Mouse (Mus musculus) lung, embryonic 16.5 days (tissue): Measurements from ENCODE around the gene Arhgap42. TPM values are rescaled to one million over a fixed set of nuclear protein-coding genes. Genes with fewer than 3 reads are reported as not detected.

ENCODE experiments used
- ATAC-seq: fragments of 200-750 bp; cut with Nextera tagmentation; 2 replicates; pipeline ENCODE4 v1.8.0; 2017; ENCODE audit warnings: low read depth, mild to moderate bottlenecking, moderate library complexity
- H3K27ac ChIP-seq: fragments of 300-500 bp; sonication (generic); 2 replicates; pipeline ENCODE4 v1.5.1; 2014; ENCODE audit warnings: mild to moderate bottlenecking, control low read depth, low read length
- H3K27me3 ChIP-seq: fragments of 300-500 bp; sonication (generic); 2 replicates; pipeline ENCODE4 v1.6.1; 2014; ENCODE audit warnings: low read depth, low read length, mixed read lengths; ENCODE audit not compliant: control insufficient read depth, insufficient read depth
- H3K36me3 ChIP-seq: fragments of 300-500 bp; sonication (generic); 2 replicates; pipeline ENCODE4 v1.6.1; 2014; ENCODE audit warnings: low read length; ENCODE audit not compliant: control insufficient read depth, insufficient read depth
- H3K4me1 ChIP-seq: fragments of 300-500 bp; sonication (generic); replicated peaks from 2 replicates; pipeline ENCODE4 v1.6.1; 2014; ENCODE audit warnings: low read length, mixed read lengths; ENCODE audit not compliant: control insufficient read depth, insufficient read depth
- H3K4me2 ChIP-seq: fragments of 300-500 bp; sonication (generic); 2 replicates; pipeline ENCODE4 v1.6.1; 2014; ENCODE audit warnings: low read depth, low read length, control low read depth
- H3K4me3 ChIP-seq: fragments of 300-500 bp; sonication (generic); 2 replicates; pipeline ENCODE4 v1.5.1; 2014; ENCODE audit warnings: mild to moderate bottlenecking, low read length, control low read depth
- H3K9ac ChIP-seq: fragments of 300-500 bp; sonication (generic); 2 replicates; pipeline ENCODE4 v1.6.1; 2014; ENCODE audit warnings: low read length, control low read depth
- H3K9me3 ChIP-seq: fragments of 300-500 bp; sonication (generic); 2 replicates; pipeline ENCODE4 v1.6.1; 2016; ENCODE audit warnings: low read length; ENCODE audit not compliant: control insufficient read depth
- WGBS: fragments of 180-500 bp; shearing (Covaris S2); extraction: QIAGEN DNeasy Blood & Tissue Kit; methylation state at CpG from one replicate; pipeline ENCODE4 v1.1.7; 2014; 5-methylcytosine and 5-hydroxymethylcytosine counted together
- polyA plus RNA-seq: library from polyadenylated mRNA; unstranded; fragments of >200 nt; fragmentation: Nextera tagmentation; extraction: Ambion mirVana; gene quantifications from 2 replicates; pipeline ENCODE4 v1.2.1, GENCODE M21; 2015

The Arhgap42 gene
- polyA plus RNA-seq, 1 experiment from 2014 or later: 43.9 TPM

DNA sequence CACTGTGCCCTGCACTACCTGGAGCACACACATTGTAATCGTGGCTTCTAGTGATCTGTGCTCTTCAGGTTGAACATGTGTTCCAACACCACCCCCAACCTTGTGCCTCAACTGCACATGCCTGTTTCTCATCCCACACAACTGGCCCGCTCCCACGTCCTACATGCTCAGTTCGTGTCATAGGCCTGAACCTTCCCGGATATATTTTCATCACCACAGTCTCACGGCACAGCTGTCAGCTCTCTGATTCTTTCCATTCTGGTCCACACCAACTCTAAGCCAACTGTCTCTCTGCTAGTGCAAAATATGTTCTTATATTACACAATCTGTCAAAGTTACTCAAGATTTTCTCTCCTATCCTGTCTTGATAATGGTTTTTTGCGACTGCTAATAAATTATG is 197.9 kb downstream of the Arhgap42 start:
- 91% methylated on average over 7 of the region's 7 CpGs for WGBS

GRCm38 (mm10) chr9:9037017-9037671 is 201.8 kb downstream of the Arhgap42 start:
- no peak overlapping the region for H3K9ac ChIP-seq
- H3K4me2 ChIP-seq: no peak overlapping the region
- H3K9me3 ChIP-seq: no peaks in the 10 kb centered on the region
- no peaks in the 10 kb centered on the region for H3K36me3 ChIP-seq
- no peaks in the 10 kb centered on the region for H3K4me1 ChIP-seq
- ATAC-seq: peak; percentile 71
- H3K4me3 ChIP-seq: no peak overlapping the region
- H3K27ac ChIP-seq: no peak overlapping the region
- no peaks in the 10 kb centered on the region for H3K27me3 ChIP-seq
- whole genome bisulfite sequencing: 38% methylated on average over 3 of the region's 3 CpGs

More for the DNA sequence above, 197.9 kb downstream of the Arhgap42 start:
- no peaks in the 10 kb centered on the region for H3K9me3 ChIP-seq
- no peak overlapping the region for H3K9ac ChIP-seq
- H3K4me2 ChIP-seq: no peak overlapping the region
- no peaks in the 10 kb centered on the region for H3K27me3 ChIP-seq
- H3K4me3 ChIP-seq: no peak overlapping the region
- no peak overlapping the region for H3K27ac ChIP-seq
- H3K4me1 ChIP-seq: no peaks in the 10 kb centered on the region
- no peak for ATAC-seq
- H3K36me3 ChIP-seq: no peaks in the 10 kb centered on the region

DNA sequence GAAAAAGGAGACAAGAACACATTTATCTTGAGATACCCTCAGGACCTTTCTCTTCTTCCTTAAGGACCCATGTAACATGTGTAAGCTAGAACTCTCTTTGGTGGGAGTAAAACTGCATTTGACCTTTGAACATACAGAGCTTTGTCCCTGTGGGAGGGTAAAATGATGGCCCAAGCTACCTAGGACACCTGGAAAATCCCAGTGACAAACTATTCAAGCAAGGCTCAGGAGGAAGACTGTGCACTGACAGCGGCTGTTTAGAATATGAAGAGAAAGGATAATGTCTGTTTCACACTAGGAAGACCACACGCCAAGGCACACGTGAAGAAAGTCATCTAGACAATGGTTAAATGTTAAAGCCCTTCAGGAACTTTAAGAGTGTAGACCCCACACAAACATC is 211.0 kb downstream of the Arhgap42 start:
- H3K9me3 ChIP-seq: no peaks in the 10 kb centered on the region
- H3K4me2 ChIP-seq: no peak overlapping the region
- H3K36me3 ChIP-seq: no peaks in the 10 kb centered on the region
- H3K27ac ChIP-seq: no peak overlapping the region
- no peaks in the 10 kb centered on the region for H3K4me1 ChIP-seq
- 79% methylated on average over 3 of the region's 3 CpGs for WGBS
- H3K4me3 ChIP-seq: no peak overlapping the region
- no peak for ATAC-seq
- no peak overlapping the region for H3K9ac ChIP-seq
- H3K27me3 ChIP-seq: no peaks in the 10 kb centered on the region

GRCm38 (mm10) chr9:9027445-9027844 is 211.5 kb downstream of the Arhgap42 start:
- Histone ChIP-seq H3K36me3 (no peaks in the 10 kb centered on the region), H3K27ac (no peak overlapping the region), H3K9me3 (no peaks in the 10 kb centered on the region), H3K4me2 (no peak overlapping the region), H3K9ac (no peak overlapping the region), H3K4me3 (no peak overlapping the region), H3K4me1 (no peaks in the 10 kb centered on the region), H3K27me3 (no peaks in the 10 kb centered on the region)
- ATAC-seq: no peak
- 22% methylated on average over 5 of the region's 5 CpGs for WGBS

DNA sequence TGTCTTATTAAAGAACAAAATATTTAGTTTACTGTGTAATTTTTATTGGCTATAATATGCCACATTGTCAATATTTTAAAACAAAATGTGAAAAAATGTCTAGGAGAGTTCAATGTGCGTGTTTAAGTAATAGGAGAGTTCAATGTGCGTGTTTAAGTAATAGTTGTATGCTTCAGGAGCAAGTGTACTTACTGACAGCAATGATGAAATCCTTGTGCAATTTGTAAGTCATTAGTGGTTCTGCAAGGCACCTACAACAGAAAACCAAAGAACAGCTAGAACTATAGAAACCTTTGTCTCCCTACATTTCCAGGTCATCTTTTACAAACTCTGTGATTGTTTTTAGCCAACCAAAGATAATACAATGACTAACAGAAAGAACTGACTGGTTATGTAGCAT is 223.8 kb downstream of the Arhgap42 start:
- no peaks in the 10 kb centered on the region for H3K27me3 ChIP-seq
- no peak overlapping the region for H3K4me2 ChIP-seq
- no peak for ATAC-seq
- no peak overlapping the region for H3K27ac ChIP-seq
- H3K9ac ChIP-seq: no peak overlapping the region
- 91% methylated on average over 2 of the region's 2 CpGs for WGBS
- no peaks in the 10 kb centered on the region for H3K9me3 ChIP-seq
- no peak overlapping the region for H3K4me3 ChIP-seq
- no peaks in the 10 kb centered on the region for H3K4me1 ChIP-seq
- peaks cover 7% of the 10 kb centered on the region; the same call in 1 of the 2 replicates for H3K36me3 ChIP-seq

- Histone ChIP-seq H3K9ac (no peak overlapping the region), H3K4me3 (no peak overlapping the region), H3K27ac (no peak overlapping the region), H3K27me3 (no peaks in the 10 kb centered on the region), H3K9me3 (no peaks in the 10 kb centered on the region), H3K4me1 (no peaks in the 10 kb centered on the region), H3K36me3 (peaks cover 9% of the 10 kb centered on the region; the same call in 1 of the 2 replicates), H3K4me2 (no peak overlapping the region)
- no peak for ATAC-seq
Measured at GRCm38 (mm10) chr9:9001170-9001569, 237.7 kb downstream of the Arhgap42 start.

- 62% methylated on average over 2 of the region's 2 CpGs for WGBS
- H3K4me1 ChIP-seq: no peaks in the 10 kb centered on the region
- ATAC-seq: no peak
- H3K27ac ChIP-seq: no peak overlapping the region
- H3K4me3 ChIP-seq: no peak overlapping the region
- H3K27me3 ChIP-seq: no peaks in the 10 kb centered on the region
- no peak overlapping the region for H3K4me2 ChIP-seq
- peaks cover 7% of the 10 kb centered on the region; the same call in 1 of the 2 replicates for H3K36me3 ChIP-seq
- no peak overlapping the region for H3K9ac ChIP-seq
- H3K9me3 ChIP-seq: no peaks in the 10 kb centered on the region
Measured at GRCm38 (mm10) chr9:8996494-8996893, 242.4 kb downstream of the Arhgap42 start.

- Histone ChIP-seq H3K4me2 (no peak overlapping the region), H3K27ac (no peak overlapping the region), H3K4me1 (no peaks in the 10 kb centered on the region), H3K27me3 (no peaks in the 10 kb centered on the region), H3K9me3 (no peaks in the 10 kb centered on the region), H3K9ac (no peak overlapping the region), H3K4me3 (no peak overlapping the region), H3K36me3 (no peaks in the 10 kb centered on the region)
- 68% methylated on average over 3 of the region's 3 CpGs for WGBS
- no peak for ATAC-seq
Measured at GRCm38 (mm10) chr9:8982315-8982714, 256.6 kb downstream of the Arhgap42 start.

- no peaks in the 10 kb centered on the region for H3K9me3 ChIP-seq
- no peak overlapping the region for H3K9ac ChIP-seq
- H3K27me3 ChIP-seq: no peaks in the 10 kb centered on the region
- H3K4me2 ChIP-seq: no peak overlapping the region
- H3K4me3 ChIP-seq: no peak overlapping the region
- WGBS: 47% methylated on average over 2 of the region's 2 CpGs
- H3K4me1 ChIP-seq: no peaks in the 10 kb centered on the region
- H3K36me3 ChIP-seq: no peaks in the 10 kb centered on the region
- H3K27ac ChIP-seq: no peak overlapping the region
- ATAC-seq: no peak
Measured at GRCm38 (mm10) chr9:8977775-8978174, 261.1 kb downstream of the Arhgap42 start.

DNA sequence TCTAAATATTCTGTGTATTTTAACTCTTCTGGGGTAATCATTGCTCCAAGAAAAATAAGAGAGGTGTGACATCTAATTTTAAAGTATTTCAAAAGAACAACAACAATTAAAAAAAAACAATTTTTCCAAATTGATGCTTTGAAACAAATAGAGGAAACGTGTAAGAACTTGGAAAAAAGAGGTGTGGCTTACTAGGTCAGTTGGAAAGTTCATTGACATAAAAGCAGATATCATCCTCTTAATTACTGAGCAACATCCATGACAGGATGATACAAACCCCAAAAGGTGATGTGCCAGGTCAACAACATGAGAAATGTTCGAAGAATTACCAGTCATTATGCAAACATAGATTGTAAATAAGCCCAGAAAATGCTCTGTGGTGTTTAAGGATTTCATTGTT is 267.4 kb downstream of the Arhgap42 start, which contains the start of gene Gm16485:
TSS of gene Gm16485 (plus strand) at position 301 of the 400 bp plus-strand sequence.
- H3K4me1 ChIP-seq: no peaks in the 10 kb centered on the region
- no peaks in the 10 kb centered on the region for H3K9me3 ChIP-seq
- no peak for ATAC-seq
- WGBS: 53% methylated on average over 2 of the region's 2 CpGs
- no peak within 1 kb of the TSS for H3K9ac ChIP-seq
- no peak within 1 kb of the TSS for H3K27ac ChIP-seq
- no peaks in the 10 kb centered on the region for H3K36me3 ChIP-seq
- no peak within 1 kb of the TSS for H3K4me3 ChIP-seq
- no peaks in the 10 kb centered on the region for H3K27me3 ChIP-seq
- H3K4me2 ChIP-seq: no peak within 1 kb of the TSS
